Mouse (Mus musculus) left cerebral cortex, postnatal 4 days (tissue): ENCODE measurements around the gene Slc39a3. TPM values are rescaled to one million over a fixed set of nuclear protein-coding genes. Genes with fewer than 3 reads are reported as not detected.

Experiments
- DNase-seq: peaks from one replicate; pipeline ENCODE4 v3.0.0-alpha.2; 2022
- intact Hi-C: fragments of 180-260 bp; cut with DNase I; formaldehyde crosslinking; loops from one replicate; pipeline ENCODE4 v1.15.1; 2025
- total RNA-seq, 2 experiments: library from RNA; stranded (reverse); gene quantifications; 2 replicates each; pipeline ENCODE4 v1.2.3; 2021

Gene Slc39a3
- total RNA-seq, 2 experiments from 2014 or later = 57.8 to 59.8 TPM

DNA sequence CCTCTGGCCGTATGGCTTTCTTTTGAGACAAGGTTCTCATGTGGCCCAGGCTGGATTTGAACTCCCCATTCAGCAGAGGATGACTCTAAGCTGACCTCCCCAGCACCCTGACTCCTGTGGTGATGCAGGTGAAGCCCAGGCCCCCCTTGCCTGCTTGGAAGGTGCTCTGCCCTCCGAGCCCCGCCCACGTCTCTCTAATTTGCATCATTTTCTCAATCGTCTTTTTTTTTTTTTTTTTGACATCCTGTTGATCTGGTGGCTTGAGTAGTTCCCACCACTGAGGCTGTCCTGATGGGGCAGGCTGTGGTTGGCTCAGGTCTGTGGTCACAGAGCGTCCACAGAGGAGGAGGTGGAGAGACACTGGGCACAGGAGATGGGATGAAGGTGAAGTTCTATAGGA, 47.8 kb downstream of the Slc39a3 start:
- DNase-seq = no peak
- intact Hi-C loops = no loop called here

- intact Hi-C loops = no loop called here
- DNase-seq = peak; percentile 88
These were observed 49.4 kb downstream of the Slc39a3 start for GRCm38 (mm10) chr10:80987709-80988441.

DNA sequence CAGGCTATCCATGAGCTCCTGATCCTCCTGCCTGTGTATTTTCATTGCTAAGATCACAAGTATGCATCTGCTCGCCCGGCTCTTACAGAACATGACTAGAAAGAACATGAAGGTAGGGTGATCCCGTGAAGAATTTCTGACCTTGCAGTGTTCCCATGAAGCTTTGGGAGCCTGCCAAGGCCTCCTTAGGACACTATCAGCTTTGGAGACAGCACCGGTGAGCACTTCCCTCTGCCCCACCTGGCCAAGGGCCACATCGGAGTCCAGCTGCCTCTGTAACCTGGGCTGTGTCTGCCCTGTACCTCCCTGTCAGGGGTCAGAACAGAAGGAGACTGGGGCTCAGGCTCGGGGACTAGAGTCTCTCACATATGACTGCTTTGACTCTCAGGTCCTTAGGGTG, 50.5 kb downstream of the Slc39a3 start:
- intact Hi-C loops = no loop called here
- no peak for DNase-seq

DNA sequence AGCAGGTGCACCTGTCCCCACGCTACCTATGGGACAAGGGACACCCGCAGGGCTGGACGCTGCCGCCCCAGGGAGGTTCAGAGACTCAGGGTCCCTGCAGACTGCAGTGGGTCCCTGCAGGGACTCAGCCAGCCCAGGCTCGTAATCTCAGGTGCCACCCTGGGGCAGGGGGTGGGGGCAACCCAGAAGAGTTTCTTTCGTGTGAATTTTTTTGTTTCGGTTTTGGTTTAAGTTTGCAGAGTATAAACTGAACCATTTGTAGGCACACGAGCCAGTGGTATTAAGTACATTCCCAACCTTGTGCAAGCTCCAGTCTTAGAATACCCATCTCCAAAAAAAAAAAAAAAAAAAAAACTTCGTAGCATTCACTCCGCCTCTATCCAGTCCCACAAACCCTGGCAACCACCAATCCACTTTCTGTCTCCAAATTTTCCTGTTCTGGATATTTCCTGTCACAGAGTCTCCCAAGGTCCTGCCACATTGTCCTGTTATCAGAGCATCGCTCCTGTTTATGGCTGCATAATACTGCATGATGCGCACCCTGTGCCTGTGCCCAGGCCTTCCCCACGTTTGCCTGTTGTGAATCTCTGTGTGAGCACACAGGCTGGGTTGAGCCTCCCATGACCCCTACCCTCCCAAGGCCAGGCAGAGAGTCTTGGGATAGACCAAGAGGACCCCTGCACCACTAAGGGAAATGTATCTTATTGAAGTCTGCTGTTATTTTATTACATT, 51.1 kb downstream of the Slc39a3 start:
- intact Hi-C loops = no loop called here
- no peak for DNase-seq

DNA sequence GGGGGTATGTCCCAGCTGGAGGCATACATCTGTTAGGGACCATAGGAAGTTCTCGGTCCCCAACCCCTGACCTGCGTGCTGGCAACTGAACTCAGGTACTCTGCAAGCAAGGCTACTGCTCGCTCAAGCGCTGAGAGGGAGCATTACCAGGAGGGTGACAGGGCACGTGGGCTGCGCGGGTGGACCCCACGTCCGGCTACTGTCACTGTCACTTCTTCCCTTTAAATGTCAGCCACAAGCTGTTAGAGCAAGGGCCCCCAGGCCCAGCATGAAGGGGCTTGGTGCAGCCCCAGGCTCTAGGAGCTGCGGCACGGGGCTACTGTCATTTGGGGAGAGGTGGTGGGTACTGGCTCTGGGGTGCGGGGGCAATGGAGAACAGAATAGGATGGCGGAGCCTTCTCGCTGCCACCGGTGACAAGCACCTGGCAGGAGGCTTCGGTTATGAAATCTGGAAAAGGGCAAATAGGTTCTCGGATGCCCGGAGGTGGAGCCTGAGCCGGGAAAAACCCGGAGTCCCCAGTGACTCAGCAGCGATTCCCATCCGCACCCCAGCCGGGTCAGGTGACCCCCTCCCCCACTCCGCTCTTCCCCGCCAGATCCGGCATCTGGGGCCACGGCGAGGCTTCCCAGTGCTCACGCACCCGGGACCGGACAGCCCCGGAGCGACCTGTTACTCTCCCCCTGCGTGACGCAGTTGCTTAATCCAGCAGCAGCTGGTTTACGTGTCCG, 51.8 kb downstream of the Slc39a3 start:
- DNase-seq = no peak
- intact Hi-C loops = no loop called here

DNA sequence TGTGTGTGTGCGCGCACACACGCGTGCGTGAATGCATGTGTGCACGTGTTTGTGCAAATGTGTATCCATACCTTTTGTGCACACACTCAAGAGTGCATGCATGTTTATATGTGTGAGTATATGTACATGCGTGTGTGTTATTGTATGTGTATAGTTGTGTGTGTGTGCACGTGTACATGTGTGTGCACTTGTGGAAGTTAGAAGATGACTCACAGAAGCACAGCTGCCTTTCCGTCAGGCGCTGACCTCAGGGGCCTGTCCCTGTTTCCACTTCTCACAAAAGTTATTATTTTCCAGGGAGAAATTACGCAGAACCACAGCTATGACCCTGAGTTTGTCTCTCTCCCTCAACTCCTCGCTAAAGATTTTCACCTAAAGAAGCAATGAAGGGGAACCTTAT, 53.0 kb downstream of the Slc39a3 start:
- no peak for DNase-seq
- intact Hi-C loops = no loop called here

DNA sequence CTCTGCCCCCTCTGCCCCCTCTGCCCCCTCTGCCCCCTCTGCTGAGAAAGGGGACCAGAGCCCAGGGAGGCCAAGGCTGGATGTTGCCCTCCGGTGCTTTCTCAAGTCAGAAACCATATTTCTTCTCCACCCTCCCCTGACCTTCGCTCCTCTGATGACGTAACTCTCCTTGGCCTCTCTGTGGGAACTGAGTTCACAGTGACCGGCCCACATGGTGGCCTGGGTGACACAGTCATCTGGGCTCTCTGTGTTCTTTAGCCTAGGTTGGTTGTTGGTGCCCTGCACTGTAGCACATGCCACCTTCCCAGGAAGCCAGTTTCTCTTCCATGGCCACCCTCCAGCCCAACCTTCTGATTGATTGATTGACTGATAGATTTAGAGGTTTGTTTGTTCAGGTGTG, 54.8 kb downstream of the Slc39a3 start:
- intact Hi-C loops = no loop called here

GRCm38 (mm10) chr10:80981564-80982112, 55.6 kb downstream of the Slc39a3 start:
- DNase-seq = no peak
- intact Hi-C loops = no loop called here

More for the DNA sequence above, 54.8 kb downstream of the Slc39a3 start:
- no peak for DNase-seq

Other genes starting within 250 kb of the Slc39a3 start
- 10 to 100 TPM; 58.0 to 58.2 TPM for gene Sf3a2, start 239.2 kb downstream of the Slc39a3 start, total RNA-seq
- 10 to 100 TPM; 73.2 to 86.2 TPM for gene Plekhj1, start 238.8 kb downstream of the Slc39a3 start, total RNA-seq
- gene Amh, start 232.2 kb downstream of the Slc39a3 start, total RNA-seq = 1 to 10 TPM; 1.9 to 2.2 TPM
- under 1 TPM; 0.54 to 0.64 TPM for gene Jsrp1, start 223.9 kb downstream of the Slc39a3 start, total RNA-seq
- 100 to 1,000 TPM; 393 to 396 TPM for gene Oaz1, start 210.8 kb downstream of the Slc39a3 start, total RNA-seq
- gene Lingo3, start 193.4 kb downstream of the Slc39a3 start, total RNA-seq = 10 to 100 TPM; 21.4 to 24.6 TPM
- 10 to 100 TPM; 62.0 to 67.4 TPM for gene Lsm7, start 182.2 kb downstream of the Slc39a3 start, total RNA-seq
- gene Sppl2b, start 182.2 kb downstream of the Slc39a3 start, total RNA-seq = 10 to 100 TPM; 77.4 to 86.2 TPM
- gene Tmprss9, start 165.6 kb downstream of the Slc39a3 start, total RNA-seq = under 1 TPM; 0.12 to 0.42 TPM
- 100 to 1,000 TPM; 147 TPM for gene Timm13, start 136.5 kb downstream of the Slc39a3 start, total RNA-seq
- gene Lmnb2, start 119.2 kb downstream of the Slc39a3 start, total RNA-seq = 10 to 100 TPM; 28.5 to 35.7 TPM
- gene Gadd45b, start 107.4 kb downstream of the Slc39a3 start, total RNA-seq = 1 to 10 TPM; 5.3 to 6.2 TPM
- gene Gng7, start 22.5 kb downstream of the Slc39a3 start, total RNA-seq = 100 to 1,000 TPM in 1 of 2 experiments, 10 to 100 TPM in 1; 96.7 to 106 TPM
- gene Diras1, start 11.8 kb downstream of the Slc39a3 start, total RNA-seq = 100 to 1,000 TPM; 104 to 111 TPM
- gene Sgta, start 22.8 kb upstream of the Slc39a3 start, total RNA-seq = 100 to 1,000 TPM; 193 to 199 TPM
- gene Thop1, start 32.6 kb upstream of the Slc39a3 start, total RNA-seq = 10 to 100 TPM; 53.6 to 56.5 TPM
- gene Creb3l3, start 61.4 kb upstream of the Slc39a3 start, total RNA-seq = under 1 TPM; 0.22 to 0.60 TPM
- gene Map2k2, start 68.5 kb upstream of the Slc39a3 start, total RNA-seq = 100 to 1,000 TPM; 153 to 167 TPM
- 10 to 100 TPM; 23.3 to 24.7 TPM for gene Zbtb7a, start 97.8 kb upstream of the Slc39a3 start, total RNA-seq
- 10 to 100 TPM; 29.6 to 30.4 TPM for gene Pias4, start 130.5 kb upstream of the Slc39a3 start, total RNA-seq
- 1,000 to 10,000 TPM; 1,312 to 1,322 TPM for gene Eef2, start 139.2 kb upstream of the Slc39a3 start, total RNA-seq
- 10 to 100 TPM; 62.7 to 62.9 TPM for gene Dapk3, start 145.6 kb upstream of the Slc39a3 start, total RNA-seq
- gene 4930442H23Rik, start 146.4 kb upstream of the Slc39a3 start, total RNA-seq = not detected
- gene Nmrk2, start 164.6 kb upstream of the Slc39a3 start, total RNA-seq = under 1 TPM in 1 of 2 experiments, not detected in 1; 0.44 TPM
- 100 to 1,000 TPM; 195 to 206 TPM for gene Atcay, start 193.4 kb upstream of the Slc39a3 start, total RNA-seq
- gene Zfr2, start 195.7 kb upstream of the Slc39a3 start, total RNA-seq = 10 to 100 TPM; 65.2 to 66.0 TPM
- gene Matk, start 215.5 kb upstream of the Slc39a3 start, total RNA-seq = 100 to 1,000 TPM; 132 to 140 TPM
- 10 to 100 TPM; 41.9 to 50.6 TPM for gene Mrpl54, start 229.5 kb upstream of the Slc39a3 start, total RNA-seq
- gene Apba3, start 229.5 kb upstream of the Slc39a3 start, total RNA-seq = 10 to 100 TPM; 22.6 to 28.2 TPM